ENCODE assay signal across 7 mouse cellular contexts in the genomic region with DNA sequence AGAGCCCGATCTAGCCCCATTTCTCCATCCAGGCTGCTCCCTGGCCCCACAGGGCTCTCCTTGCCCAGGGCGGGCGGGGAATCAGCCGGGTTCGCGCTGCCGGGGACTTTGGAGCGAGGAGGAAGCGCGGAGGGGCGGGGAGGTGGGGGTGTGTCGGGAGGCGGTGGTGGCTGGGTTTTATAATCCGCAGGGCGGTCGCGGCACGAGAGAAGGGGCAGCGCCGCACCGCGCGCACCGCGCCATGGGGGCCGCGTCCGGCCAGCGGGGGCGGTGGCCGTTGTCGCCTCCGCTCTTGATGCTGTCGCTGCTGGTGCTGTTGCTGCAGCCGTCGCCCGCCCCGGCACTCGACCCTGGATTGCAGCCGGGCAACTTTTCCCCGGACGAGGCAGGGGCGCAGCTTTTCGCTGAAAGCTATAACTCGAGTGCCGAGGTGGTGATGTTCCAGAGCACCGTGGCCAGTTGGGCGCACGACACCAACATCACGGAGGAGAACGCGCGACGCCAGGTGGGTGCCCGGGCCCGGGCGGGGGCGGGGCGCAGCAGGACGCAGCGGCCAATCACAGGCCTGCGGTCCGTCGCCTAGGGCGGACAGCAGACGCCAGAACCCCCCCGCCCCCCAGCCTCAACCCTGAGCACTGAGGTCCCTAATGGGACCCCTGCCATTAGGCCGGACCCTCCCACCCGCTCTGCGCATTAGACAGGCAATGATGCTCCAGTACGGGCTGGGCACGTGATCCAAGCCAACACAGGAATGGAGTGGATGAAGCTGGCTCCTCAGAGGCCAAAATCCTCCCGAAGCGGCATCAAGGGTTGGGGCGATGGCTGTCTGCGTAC. TPM values are rescaled to one million over a fixed set of nuclear protein-coding genes. Genes with fewer than 3 reads are reported as not detected.
DNase-seq lines count a peak whose midpoint lies in the region; ATAC-seq and TF ChIP-seq lines count a peak whose summit lies in the region.

A gene (plus strand): TSS at position 205 of the 834 bp plus-strand sequence.

- H3K79me2 ChIP-seq in C2C12 (ENCODE audit: control insufficient read depth, insufficient read depth), result no peaks in the 10 kb centered on the region

- H3ac ChIP-seq in C2C12 (ENCODE audit: control insufficient read depth, insufficient read length, low read depth), result peak within 1 kb of the TSS; percentile 67

- H3K27ac ChIP-seq in forebrain, embryonic 13.5 days, result no peak within 1 kb of the TSS

- no peak for TF ChIP-seq CTCF in C2C12 (IDR thresholded peaks at IDR 0.05; ENCODE audit: control insufficient read depth, insufficient read depth, insufficient read length)

- H3K36me3 ChIP-seq in C2C12 (ENCODE audit: control insufficient read depth, insufficient read depth), result no peaks in the 10 kb centered on the region
- no peaks in the 10 kb centered on the region for H3K36me3 ChIP-seq in forebrain, embryonic 13.5 days (ENCODE audit: poor library complexity, severe bottlenecking)

- H3K27me3 ChIP-seq in C2C12 (ENCODE audit: control insufficient read depth, insufficient read depth, insufficient read length), result peaks cover 23% of the 10 kb centered on the region
- peaks cover 37% of the 10 kb centered on the region for H3K27me3 ChIP-seq in forebrain, embryonic 13.5 days

- H3K4me2 ChIP-seq in forebrain, embryonic 13.5 days, result peak within 1 kb of the TSS; percentile 94

- peak within 1 kb of the TSS; percentile 21 for H3K4me3 ChIP-seq in C2C12 (ENCODE audit: insufficient read depth, poor library complexity, severe bottlenecking)
- peak within 1 kb of the TSS; percentile 58 for H3K4me3 ChIP-seq in forebrain, embryonic 13.5 days

- peak within 1 kb of the TSS; percentile 67 for H3K9ac ChIP-seq in forebrain, embryonic 13.5 days

- intact Hi-C loops in heart, postnatal 25 days (cut with DNase I), result loop anchor here (2.0 kb wide), 1 partner anchor 21 kb away; no protein-coding TSS in a partner anchor
- intact Hi-C loops in left cerebral cortex, postnatal 4 days (cut with DNase I), result no loop called here

- DNase-seq in R1 (ENCODE audit: low read depth, low spot score), result peak; percentile 50
- no peak for DNase-seq in heart, postnatal 25 days (ENCODE audit: low spot score)
- DNase-seq in left cerebral cortex, postnatal 4 days, result peak; percentile 38
- DNase-seq in mesoderm, embryonic 11.5 days (ENCODE audit: low read depth, low spot score), result peak; percentile 34
- no peak for DNase-seq in frontal cortex, postnatal 36 days (ENCODE audit: low spot score in 2 of 2)

- WGBS in forebrain, embryonic 13.5 days, result under 1% methylated on average over 60 of the region's 76 CpGs

- no peaks in the 10 kb centered on the region for H3K79me3 ChIP-seq in C2C12 (ENCODE audit: low read depth)

- no peaks in the 10 kb centered on the region; the same call in 1 of the 2 replicates for H3K9me3 ChIP-seq in forebrain, embryonic 13.5 days (replicated peaks)

- peaks cover 14% of the 10 kb centered on the region for H3K4me1 ChIP-seq in forebrain, embryonic 13.5 days

- ATAC-seq in forebrain, embryonic 13.5 days, result peak; percentile 74

TF ChIP-seq in C2C12, 6 proteins besides CTCF, POLR2A, EP300 and RAD21:
- TF ChIP-seq MAX (IDR thresholded peaks at IDR 0.05), result no peak
- TF ChIP-seq USF1 (IDR thresholded peaks at IDR 0.05; ENCODE audit: low read depth), result peak; percentile 69
TF ChIP-seq in C2C12: peak in this region for 1.

RNA-seq across cellular contexts. Expression of the gene that starts here (rescaled TPM):
- 1.3 TPM for polyA plus RNA-seq in C2C12 (2012; fragmentation: generic; extraction: Trizol)
- 0.57 and 0.97 TPM in 2 replicates for polyA plus RNA-seq in forebrain, embryonic 13.5 days (2015; fragmentation: Nextera tagmentation; extraction: Ambion mirVana)
- total RNA-seq in heart, postnatal 25 days (2021), result 10 to 100 TPM; 25.2 to 26.9 TPM
- total RNA-seq in left cerebral cortex, postnatal 4 days (2021), result 1 to 10 TPM; 8.1 to 9.8 TPM

Comparison
In these comparisons a context has a peak if more than half of its experiments do, and no peak if none do; other contexts are left out.
1. Peak in ATAC-seq, H3K4me3 ChIP-seq, H3K9ac ChIP-seq and H3K4me2 ChIP-seq in forebrain, embryonic 13.5 days; RNA of the gene not detected or under 1 TPM.
2. DNase-seq: peak in R1 (single experiment), left cerebral cortex, postnatal 4 days (single experiment) and mesoderm, embryonic 11.5 days (single experiment); none in heart, postnatal 25 days (single experiment) and frontal cortex, postnatal 36 days (0 of 2).